Mouse (Mus musculus): Measurements from ENCODE around the gene Clcn7. TPM values are rescaled to one million over a fixed set of nuclear protein-coding genes. Genes with fewer than 3 reads are reported as not detected.

Clcn7 gene
- polyA plus RNA-seq, 1 experiment, result 22.9 TPM

- Histone ChIP-seq H3ac (ENCODE audit: control insufficient read depth, insufficient read length) (no peak overlapping the region), H3K27me3 (ENCODE audit: control insufficient read depth, insufficient read depth, insufficient read length) (no peaks in the 10 kb centered on the region), H3K79me2 (ENCODE audit: control insufficient read depth, insufficient read depth) (peaks cover 33% of the 10 kb centered on the region), H3K36me3 (ENCODE audit: control insufficient read depth, insufficient read depth) (no peaks in the 10 kb centered on the region), H3K4me2 (ENCODE audit: low read depth) (no peak overlapping the region), H3K4me3 (no peak overlapping the region)
- TF ChIP-seq TCF12 (IDR thresholded peaks at IDR 0.05; ENCODE audit: insufficient read depth, poor library complexity, severe bottlenecking) (no peak), CEBPB (IDR thresholded peaks at IDR 0.05; ENCODE audit: insufficient read depth, poor library complexity, severe bottlenecking) (no peak), POLR2A (IDR thresholded peaks at IDR 0.05; ENCODE audit: insufficient read length, low read depth) (no peak), E2F4 (IDR thresholded peaks at IDR 0.05; ENCODE audit: insufficient read depth) (no peak), MYOG (IDR thresholded peaks at IDR 0.05; ENCODE audit: control insufficient read depth in 1 of 3, insufficient read depth in 1 of 3, insufficient read length in 2 of 3, low read depth in 2 of 3) (no peak), TCF3 (IDR thresholded peaks at IDR 0.05; ENCODE audit: insufficient read length, low read depth) (no peak), REST (IDR thresholded peaks at IDR 0.05; ENCODE audit: insufficient read depth, insufficient read length) (no peak), SRF (IDR thresholded peaks at IDR 0.05; ENCODE audit: control insufficient read depth, insufficient read length, low read depth) (no peak), MAX (IDR thresholded peaks at IDR 0.05; ENCODE audit: low read depth) (no peak)
Measured at GRCm38 (mm10) chr17:25138803-25139202, 5.6 kb downstream of the Clcn7 start.

- no peaks in the 10 kb centered on the region for H3K36me3 ChIP-seq (ENCODE audit: control insufficient read depth, insufficient read depth)
- H3K79me2 ChIP-seq (ENCODE audit: control insufficient read depth, insufficient read depth), result peaks cover 21% of the 10 kb centered on the region
- no peak for TF ChIP-seq E2F4 (IDR thresholded peaks at IDR 0.05; ENCODE audit: insufficient read depth)
- no peak overlapping the region for H3ac ChIP-seq (ENCODE audit: control insufficient read depth, insufficient read length)
- H3K27me3 ChIP-seq (ENCODE audit: control insufficient read depth, insufficient read depth, insufficient read length), result no peaks in the 10 kb centered on the region
- no peak overlapping the region for H3K4me2 ChIP-seq (ENCODE audit: low read depth)
- H3K4me3 ChIP-seq, result no peak overlapping the region
Measured at GRCm38 (mm10) chr17:25139960-25140359, 6.8 kb downstream of the Clcn7 start.

DNA sequence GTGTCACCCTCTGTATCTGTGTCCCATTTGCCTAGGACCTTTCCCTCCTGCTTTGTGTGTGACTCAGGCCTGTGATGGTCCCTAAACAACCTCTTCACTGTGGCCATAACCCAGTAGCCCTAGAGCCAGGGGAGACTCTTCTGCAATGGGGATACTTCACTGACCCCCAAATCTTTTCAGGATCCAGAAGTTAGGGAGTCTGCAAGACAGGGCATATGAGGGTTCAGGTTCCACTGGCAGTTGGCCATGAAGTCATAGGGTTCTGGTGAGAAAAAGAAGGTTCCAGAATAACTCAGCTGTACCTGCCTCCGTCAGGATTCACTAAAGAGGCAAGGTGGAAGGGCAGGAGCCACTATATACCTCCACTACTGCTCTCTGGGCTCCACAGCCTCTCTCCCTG is 29.0 kb downstream of the Clcn7 start, which contains the start of gene Ccdc154:
Gene Ccdc154, plus strand, starts transcription at position 301 of the 400 bp plus-strand sequence.
- H3K27me3 ChIP-seq (ENCODE audit: control insufficient read depth, insufficient read depth, insufficient read length), result no peaks in the 10 kb centered on the region
- H3K4me3 ChIP-seq, result no peak within 1 kb of the TSS
- TF ChIP-seq SRF (IDR thresholded peaks at IDR 0.05; ENCODE audit: control insufficient read depth, insufficient read length, low read depth) (no peak), MYOD1 (IDR thresholded peaks at IDR 0.05; ENCODE audit: control insufficient read depth in 1 of 3, insufficient read length in 2 of 3, low read depth in 2 of 3) (no peak), TCF12 (IDR thresholded peaks at IDR 0.05; ENCODE audit: insufficient read depth, poor library complexity, severe bottlenecking) (no peak), POLR2AphosphoS2 (IDR thresholded peaks at IDR 0.05; ENCODE audit: insufficient read length, low read depth) (no peak), REST (IDR thresholded peaks at IDR 0.05; ENCODE audit: insufficient read depth, insufficient read length) (no peak), E2F4 (IDR thresholded peaks at IDR 0.05; ENCODE audit: insufficient read depth) (no peak), USF1 (IDR thresholded peaks at IDR 0.05; ENCODE audit: low read depth) (no peak), POLR2A (IDR thresholded peaks at IDR 0.05; ENCODE audit: insufficient read length, low read depth) (no peak), MYOG (IDR thresholded peaks at IDR 0.05; ENCODE audit: control insufficient read depth in 1 of 3, insufficient read depth in 1 of 3, insufficient read length in 2 of 3, low read depth in 2 of 3) (no peak), MAX (IDR thresholded peaks at IDR 0.05; ENCODE audit: low read depth) (no peak), TCF3 (IDR thresholded peaks at IDR 0.05; ENCODE audit: insufficient read length, low read depth) (no peak)
- H3K36me3 ChIP-seq (ENCODE audit: control insufficient read depth, insufficient read depth), result no peaks in the 10 kb centered on the region
- no peaks in the 10 kb centered on the region for H3K79me2 ChIP-seq (ENCODE audit: control insufficient read depth, insufficient read depth)
- no peak within 1 kb of the TSS for H3K4me2 ChIP-seq (ENCODE audit: low read depth)
- no peak within 1 kb of the TSS for H3ac ChIP-seq (ENCODE audit: control insufficient read depth, insufficient read length)

DNA sequence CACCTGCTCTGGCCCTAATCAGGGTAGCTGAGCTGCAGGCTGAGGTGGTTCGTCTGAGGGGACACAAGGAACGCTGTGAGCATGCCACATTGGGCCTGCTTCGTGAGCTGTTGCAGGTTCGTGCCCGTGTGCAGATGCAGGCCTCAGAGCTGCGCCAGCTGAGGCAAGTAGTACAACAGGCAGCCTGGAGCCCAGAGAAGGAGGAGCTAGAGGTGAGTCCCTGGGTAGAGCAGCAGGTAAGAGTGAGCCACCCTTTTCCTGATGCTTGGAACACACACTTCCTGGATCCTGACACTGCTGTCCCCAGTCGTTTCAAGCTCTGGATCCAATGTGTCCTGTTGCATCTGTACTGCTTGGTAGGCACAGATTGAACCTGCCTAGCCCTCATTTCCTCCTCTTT is 30.2 kb downstream of the Clcn7 start:
- no peaks in the 10 kb centered on the region for H3K27me3 ChIP-seq (ENCODE audit: control insufficient read depth, insufficient read depth, insufficient read length)
- H3K4me3 ChIP-seq, result no peak overlapping the region
- TF ChIP-seq CEBPB (IDR thresholded peaks at IDR 0.05; ENCODE audit: insufficient read depth, poor library complexity, severe bottlenecking) (no peak), POLR2AphosphoS2 (IDR thresholded peaks at IDR 0.05; ENCODE audit: insufficient read length, low read depth) (peak; percentile 69)
- no peak overlapping the region for H3K4me2 ChIP-seq (ENCODE audit: low read depth)
- H3ac ChIP-seq (ENCODE audit: control insufficient read depth, insufficient read length), result no peak overlapping the region
- no peaks in the 10 kb centered on the region for H3K79me2 ChIP-seq (ENCODE audit: control insufficient read depth, insufficient read depth)
- H3K36me3 ChIP-seq (ENCODE audit: control insufficient read depth, insufficient read depth), result no peaks in the 10 kb centered on the region

GRCm38 (mm10) chr17:25164770-25165169 is 31.6 kb downstream of the Clcn7 start:
- no peak overlapping the region for H3K4me2 ChIP-seq (ENCODE audit: low read depth)
- no peak overlapping the region for H3ac ChIP-seq (ENCODE audit: control insufficient read depth, insufficient read length)
- TF ChIP-seq MYOD1 (IDR thresholded peaks at IDR 0.05; ENCODE audit: control insufficient read depth in 1 of 3, insufficient read length in 2 of 3, low read depth in 2 of 3) (peak in 2 of 3 experiments; percentile 51 to 64), E2F4 (IDR thresholded peaks at IDR 0.05; ENCODE audit: insufficient read depth) (no peak)
- H3K27me3 ChIP-seq (ENCODE audit: control insufficient read depth, insufficient read depth, insufficient read length), result no peaks in the 10 kb centered on the region
- no peaks in the 10 kb centered on the region for H3K36me3 ChIP-seq (ENCODE audit: control insufficient read depth, insufficient read depth)
- no peak overlapping the region for H3K4me3 ChIP-seq
- no peaks in the 10 kb centered on the region for H3K79me2 ChIP-seq (ENCODE audit: control insufficient read depth, insufficient read depth)

DNA sequence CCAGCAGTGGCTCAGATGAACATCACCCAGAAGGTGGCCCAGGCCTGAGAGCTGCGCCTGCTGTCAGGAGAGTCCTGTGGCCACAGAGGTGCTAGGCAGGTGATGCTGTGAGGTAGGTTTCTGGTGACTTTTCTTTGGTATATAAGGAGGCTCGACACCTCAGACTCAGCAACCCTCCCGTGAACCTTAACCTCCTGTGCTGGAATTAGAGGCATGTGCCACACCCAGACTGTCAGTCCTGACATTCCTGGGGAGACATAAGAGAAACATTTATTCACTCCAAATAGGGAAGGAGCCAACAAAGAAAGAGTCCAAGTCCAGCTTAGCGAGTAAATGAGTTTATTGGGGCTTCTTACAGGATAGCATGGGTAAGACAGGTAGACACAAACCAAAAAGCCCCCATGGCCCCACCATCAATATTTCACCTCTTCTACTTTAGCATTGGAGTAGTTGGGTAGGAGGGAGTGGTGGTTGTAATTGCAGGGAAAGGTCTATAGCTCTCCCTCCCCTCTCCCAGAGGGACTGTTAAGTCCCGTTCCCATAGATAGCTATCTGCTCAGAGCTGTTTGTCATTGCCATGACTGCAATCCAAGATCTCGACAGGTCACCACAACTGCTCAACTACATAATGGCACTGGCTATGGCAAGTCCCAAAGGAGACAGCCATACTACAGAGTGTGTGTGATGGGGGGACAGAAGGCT is 32.9 kb downstream of the Clcn7 start:
- Histone ChIP-seq H3K4me2 (ENCODE audit: low read depth) (no peak overlapping the region), H3K4me3 (no peak overlapping the region), H3K79me2 (ENCODE audit: control insufficient read depth, insufficient read depth) (no peaks in the 10 kb centered on the region), H3K36me3 (ENCODE audit: control insufficient read depth, insufficient read depth) (no peaks in the 10 kb centered on the region), H3K27me3 (ENCODE audit: control insufficient read depth, insufficient read depth, insufficient read length) (no peaks in the 10 kb centered on the region), H3ac (ENCODE audit: control insufficient read depth, insufficient read length) (no peak overlapping the region)
- TF ChIP-seq MYOD1 (IDR thresholded peaks at IDR 0.05; ENCODE audit: control insufficient read depth in 1 of 3, insufficient read length in 2 of 3, low read depth in 2 of 3) (peak in 1 of 3 experiments; percentile 5), TCF12 (IDR thresholded peaks at IDR 0.05; ENCODE audit: insufficient read depth, poor library complexity, severe bottlenecking) (no peak)
